Mouse (Mus musculus) forebrain, embryonic 15.5 days (tissue): ENCODE measurements around the gene Prrg2. TPM values are rescaled to one million over a fixed set of nuclear protein-coding genes. Genes with fewer than 3 reads are reported as not detected.

ENCODE experiments used
- ATAC-seq: fragments of 200-750 bp; cut with Nextera tagmentation; replicated peaks from 2 replicates; pipeline ENCODE4 v1.8.0; 2017; ENCODE audit warnings: mild to moderate bottlenecking, moderate TSS enrichment, moderate library complexity
- H3K27ac ChIP-seq: fragments of 300-500 bp; sonication (generic); replicated peaks from 2 replicates; pipeline ENCODE4 v1.5.1; 2015; ENCODE audit warnings: mild to moderate bottlenecking, inconsistent platforms
- H3K27me3 ChIP-seq: fragments of 300-500 bp; sonication (generic); 2 replicates; pipeline ENCODE4 v1.6.1; 2015; ENCODE audit warnings: inconsistent platforms
- H3K36me3 ChIP-seq: fragments of 300-500 bp; sonication (generic); 2 replicates; pipeline ENCODE4 v1.6.1; 2015; ENCODE audit warnings: mild to moderate bottlenecking, inconsistent platforms
- H3K4me1 ChIP-seq: fragments of 300-500 bp; sonication (generic); 2 replicates; pipeline ENCODE4 v1.6.1; 2015; ENCODE audit warnings: inconsistent platforms
- H3K4me2 ChIP-seq: fragments of 300-500 bp; sonication (generic); replicated peaks from 2 replicates; pipeline ENCODE4 v1.6.1; 2015; ENCODE audit warnings: mild to moderate bottlenecking, inconsistent platforms
- H3K4me3 ChIP-seq: fragments of 300-500 bp; sonication (generic); 2 replicates; pipeline ENCODE4 v1.5.1; 2015; ENCODE audit warnings: mild to moderate bottlenecking, inconsistent platforms
- H3K9ac ChIP-seq: fragments of 300-500 bp; sonication (generic); replicated peaks from 2 replicates; pipeline ENCODE4 v1.6.1; 2015; ENCODE audit warnings: mild to moderate bottlenecking, inconsistent platforms
- H3K9me3 ChIP-seq: fragments of 300-500 bp; sonication (generic); 2 replicates; pipeline ENCODE4 v1.6.1; 2016; ENCODE audit warnings: inconsistent platforms
- WGBS: fragments of 180-500 bp; shearing (Covaris S2); methylation state at CpG from one replicate; pipeline ENCODE4 v1.1.7; 2015; ENCODE audit warnings: mixed read lengths; 5-methylcytosine and 5-hydroxymethylcytosine counted together
- microRNA-seq: library from miRNA; unstranded; fragments of <30 nt; microRNA quantifications from one replicate; pipeline ENCODE4, GENCODE M21; 2016
- polyA plus RNA-seq: library from polyadenylated mRNA; unstranded; fragments of >200 nt; fragmentation: Nextera tagmentation; extraction: Ambion mirVana; gene quantifications from 2 replicates; pipeline ENCODE4 v1.2.1, GENCODE M21; 2015

Prrg2 gene
- polyA plus RNA-seq, 1 experiment from 2014 or later: 12.6 TPM

DNA sequence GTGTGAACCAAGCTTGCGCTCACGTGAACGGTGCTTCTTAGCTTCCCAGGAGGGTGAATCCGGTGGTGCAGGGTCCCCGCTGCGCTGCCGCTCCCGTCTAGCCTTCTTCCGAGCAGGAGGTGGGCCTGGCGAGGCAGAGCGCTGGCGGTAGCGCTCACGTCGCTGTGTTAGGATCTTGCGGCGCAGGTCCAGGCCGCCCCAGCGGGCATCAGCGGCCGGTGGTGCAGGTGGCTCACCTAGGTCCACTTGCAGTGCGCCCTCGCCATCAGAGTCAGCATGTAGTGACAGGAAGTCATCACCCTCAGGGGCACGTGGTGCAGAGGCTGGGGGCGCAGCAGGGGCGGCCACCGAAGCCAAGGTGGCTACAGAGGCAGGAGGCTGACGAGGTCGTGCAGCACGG lies 54.6 kb downstream of the Prrg2 start:
- Histone ChIP-seq H3K4me2 (no peak overlapping the region), H3K9ac (no peak overlapping the region), H3K27me3 (no peaks in the 10 kb centered on the region), H3K9me3 (no peaks in the 10 kb centered on the region), H3K4me3 (no peak overlapping the region), H3K4me1 (no peaks in the 10 kb centered on the region), H3K36me3 (peaks cover 93% of the 10 kb centered on the region), H3K27ac (no peak overlapping the region)
- ATAC-seq: no peak
- WGBS: 94% methylated on average over 30 of the region's 30 CpGs

DNA sequence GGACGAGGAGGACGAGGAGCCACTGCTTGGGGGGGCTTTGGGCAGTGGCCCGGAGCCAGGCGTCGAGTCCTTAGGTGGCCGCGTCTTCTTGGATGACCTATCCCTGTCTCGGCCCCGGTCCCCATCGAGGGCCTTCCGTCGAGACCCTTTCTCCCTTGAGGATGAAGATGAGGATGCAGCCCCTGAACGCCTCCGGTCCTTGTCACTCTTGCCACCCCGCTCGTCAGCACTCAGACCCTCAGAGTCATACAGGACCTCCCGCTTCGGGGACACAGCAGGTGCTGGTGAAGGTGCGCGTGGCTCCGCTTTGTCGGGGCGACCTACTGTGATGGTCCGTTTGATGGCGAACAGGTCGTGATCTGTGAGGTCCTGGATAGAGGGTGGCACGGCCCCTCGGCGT lies 55.3 kb downstream of the Prrg2 start:
- peaks cover 94% of the 10 kb centered on the region for H3K36me3 ChIP-seq
- H3K27me3 ChIP-seq: no peaks in the 10 kb centered on the region
- H3K4me2 ChIP-seq: no peak overlapping the region
- WGBS: 97% methylated on average over 29 of the region's 29 CpGs
- no peak for ATAC-seq
- H3K4me1 ChIP-seq: no peaks in the 10 kb centered on the region
- no peak overlapping the region for H3K9ac ChIP-seq
- H3K9me3 ChIP-seq: no peaks in the 10 kb centered on the region
- no peak overlapping the region for H3K27ac ChIP-seq
- H3K4me3 ChIP-seq: no peak overlapping the region

DNA sequence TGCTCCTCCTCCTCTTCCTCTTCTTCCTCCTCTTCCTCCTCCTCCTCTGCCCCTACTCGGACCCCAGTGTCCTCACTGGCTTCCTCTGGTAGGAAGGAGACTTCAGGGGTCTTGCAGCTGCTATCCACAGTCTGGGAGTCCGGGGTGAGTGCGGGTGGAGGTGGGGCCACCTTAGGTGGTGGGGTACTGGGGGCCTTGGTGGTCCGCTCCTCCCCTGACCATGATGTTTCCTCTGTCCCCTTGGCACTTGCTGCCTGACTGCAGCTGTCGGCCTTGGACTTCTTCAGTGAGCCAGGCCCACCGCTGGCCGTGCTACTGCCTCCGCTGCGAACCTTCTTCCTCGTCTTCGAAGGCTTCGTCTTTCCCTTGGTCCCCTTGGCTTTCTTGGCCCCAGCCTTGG lies 56.0 kb downstream of the Prrg2 start:
- ATAC-seq: no peak
- H3K9me3 ChIP-seq: no peaks in the 10 kb centered on the region
- H3K27me3 ChIP-seq: no peaks in the 10 kb centered on the region
- no peak overlapping the region for H3K27ac ChIP-seq
- no peak overlapping the region for H3K9ac ChIP-seq
- peaks cover 94% of the 10 kb centered on the region for H3K36me3 ChIP-seq
- H3K4me3 ChIP-seq: no peak overlapping the region
- H3K4me1 ChIP-seq: no peaks in the 10 kb centered on the region
- 95% methylated on average over 12 of the region's 12 CpGs for WGBS
- H3K4me2 ChIP-seq: no peak overlapping the region

DNA sequence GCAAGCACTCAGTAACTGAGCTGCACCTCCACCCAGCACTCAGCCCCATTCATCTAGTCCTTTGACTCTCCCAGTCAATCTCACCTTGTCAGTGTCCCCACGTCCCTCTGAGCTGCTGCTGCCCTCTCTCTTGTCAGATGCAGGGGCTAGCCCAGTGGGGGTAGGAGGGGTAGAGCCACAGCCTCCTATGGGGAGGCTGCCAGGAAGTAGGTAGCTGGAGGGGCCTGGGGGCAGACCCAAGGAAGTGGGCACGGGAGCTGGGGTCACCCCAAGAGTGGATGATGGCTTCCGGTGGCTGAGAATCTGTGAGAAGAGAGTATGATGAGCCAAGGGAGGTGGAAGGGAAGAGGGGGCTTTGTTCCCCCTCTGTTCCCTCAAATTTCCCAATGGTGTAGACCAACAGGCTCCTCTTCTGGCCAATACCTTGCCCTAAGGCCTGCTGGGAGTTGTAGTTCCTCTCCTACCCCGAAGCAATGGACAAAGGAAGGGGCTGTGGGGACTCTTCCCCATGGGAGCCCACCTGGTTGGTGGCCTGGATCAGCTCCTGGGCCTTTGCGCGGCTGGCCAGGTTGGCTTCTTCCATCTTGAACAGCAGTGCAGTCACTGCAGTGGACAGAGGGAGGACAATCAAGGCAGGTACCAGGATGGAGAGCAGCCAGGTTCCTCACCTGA lies 57.0 kb downstream of the Prrg2 start:
- Histone ChIP-seq H3K4me2 (no peak overlapping the region), H3K27ac (no peak overlapping the region), H3K4me1 (no peaks in the 10 kb centered on the region), H3K4me3 (no peak overlapping the region), H3K9me3 (no peaks in the 10 kb centered on the region), H3K36me3 (peaks cover 96% of the 10 kb centered on the region), H3K9ac (no peak overlapping the region), H3K27me3 (no peaks in the 10 kb centered on the region)
- 87% methylated on average over 6 of the region's 6 CpGs for WGBS
- no peak for ATAC-seq

DNA sequence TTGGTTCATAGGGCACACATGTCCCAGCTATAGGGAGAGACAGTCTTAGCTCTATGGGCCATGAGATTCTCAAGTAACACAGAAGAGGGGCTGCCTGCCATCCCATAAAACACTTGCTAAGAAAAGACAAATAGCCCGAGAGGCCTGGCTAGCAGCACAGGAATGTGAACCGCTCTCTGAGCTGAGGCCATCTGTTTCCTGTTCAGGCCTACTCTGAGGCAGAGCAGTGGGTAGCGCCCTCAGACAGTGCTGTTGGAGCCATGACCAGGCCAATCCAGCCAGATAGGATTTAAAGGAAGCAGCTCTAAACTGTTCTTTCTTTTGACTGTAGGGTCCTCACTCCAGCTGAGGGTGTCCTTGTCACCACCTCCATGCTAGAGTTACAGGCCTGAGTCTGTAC lies 57.9 kb downstream of the Prrg2 start:
- H3K4me1 ChIP-seq: no peaks in the 10 kb centered on the region
- no peak for ATAC-seq
- H3K9me3 ChIP-seq: no peaks in the 10 kb centered on the region
- no peak overlapping the region for H3K4me3 ChIP-seq
- H3K9ac ChIP-seq: no peak overlapping the region
- H3K4me2 ChIP-seq: no peak overlapping the region
- no peak overlapping the region for H3K27ac ChIP-seq
- H3K36me3 ChIP-seq: peaks cover 90% of the 10 kb centered on the region
- WGBS: 91% methylated on average over 3 of the region's 3 CpGs
- H3K27me3 ChIP-seq: no peaks in the 10 kb centered on the region

Small RNA genes lying within 50 kb of the gene (microRNA-seq; reads per million reads assigned to microRNA genes)
- gene Mir7054: 2.0 reads per million

Other genes starting within 250 kb of the Prrg2 start
- 52.3 and 56.0 TPM in 2 replicates for gene Nup62, start 246.6 kb downstream of the Prrg2 start, polyA plus RNA-seq
- 1.8 and 2.3 TPM in 2 replicates for gene Il4i1, start 246.3 kb downstream of the Prrg2 start, polyA plus RNA-seq
- 4.6 and 5.0 TPM in 2 replicates for gene Atf5, start 246.0 kb downstream of the Prrg2 start, polyA plus RNA-seq
- gene Akt1s1, start 213.7 kb downstream of the Prrg2 start, polyA plus RNA-seq: 118 and 120 TPM in 2 replicates
- 119 and 120 TPM in 2 replicates for gene Tbc1d17, start 213.6 kb downstream of the Prrg2 start, polyA plus RNA-seq
- 32.1 and 35.3 TPM in 2 replicates for gene Pnkp, start 205.5 kb downstream of the Prrg2 start, polyA plus RNA-seq
- gene Ptov1, start 192.9 kb downstream of the Prrg2 start, polyA plus RNA-seq: 583 and 618 TPM in 2 replicates
- 164 and 166 TPM in 2 replicates for gene Med25, start 170.0 kb downstream of the Prrg2 start, polyA plus RNA-seq
- 20.6 and 22.1 TPM in 2 replicates for gene Fuz, start 166.6 kb downstream of the Prrg2 start, polyA plus RNA-seq
- gene Ap2a1, start 133.2 kb downstream of the Prrg2 start, polyA plus RNA-seq: 105 and 107 TPM in 2 replicates
- not detected in 2 replicates for gene Tsks, start 119.5 kb downstream of the Prrg2 start, polyA plus RNA-seq
- gene Cpt1c, start 87.8 kb downstream of the Prrg2 start, polyA plus RNA-seq: 48.2 and 51.6 TPM in 2 replicates
- 703 and 728 TPM in 2 replicates for gene Prmt1, start 76.1 kb downstream of the Prrg2 start, polyA plus RNA-seq
- 62.6 and 66.6 TPM in 2 replicates for gene Irf3, start 65.0 kb downstream of the Prrg2 start, polyA plus RNA-seq
- gene Bcl2l12, start 64.0 kb downstream of the Prrg2 start, polyA plus RNA-seq: 19.2 and 21.8 TPM in 2 replicates
- gene Scaf1, start 46.3 kb downstream of the Prrg2 start, polyA plus RNA-seq: 42.8 and 47.1 TPM in 2 replicates
- 10.4 and 11.5 TPM in 2 replicates for gene Rras, start 44.7 kb downstream of the Prrg2 start, polyA plus RNA-seq
- 16.0 and 16.1 TPM in 2 replicates for gene Prr12, start 9.8 kb downstream of the Prrg2 start, polyA plus RNA-seq
- gene Nosip, start 248 bp downstream of the Prrg2 start, polyA plus RNA-seq: 62.4 and 63.9 TPM in 2 replicates
- gene Rcn3, start 29.5 kb upstream of the Prrg2 start, polyA plus RNA-seq: 49.6 and 54.4 TPM in 2 replicates
- gene Fcgrt, start 41.2 kb upstream of the Prrg2 start, polyA plus RNA-seq: 16.6 and 17.8 TPM in 2 replicates
- gene Rps11, start 61.8 kb upstream of the Prrg2 start, polyA plus RNA-seq: 982 and 1,055 TPM in 2 replicates
- 890 and 969 TPM in 2 replicates for gene Rpl13a, start 66.1 kb upstream of the Prrg2 start, polyA plus RNA-seq
- gene Gm45713, start 73.6 kb upstream of the Prrg2 start, polyA plus RNA-seq: 0.15 TPM in 1 of 2 replicates, not detected in the other
- gene Flt3l, start 73.8 kb upstream of the Prrg2 start, polyA plus RNA-seq: 1.6 and 2.1 TPM in 2 replicates
- 96.0 and 96.9 TPM in 2 replicates for gene Pih1d1, start 91.6 kb upstream of the Prrg2 start, polyA plus RNA-seq
- gene Aldh16a1, start 91.9 kb upstream of the Prrg2 start, polyA plus RNA-seq: 25.6 and 30.8 TPM in 2 replicates
- 20.1 and 24.0 TPM in 2 replicates for gene Slc17a7, start 101.3 kb upstream of the Prrg2 start, polyA plus RNA-seq
- gene Gfy, start 116.9 kb upstream of the Prrg2 start, polyA plus RNA-seq: not detected in 2 replicates
- gene Pth2, start 118.3 kb upstream of the Prrg2 start, polyA plus RNA-seq: not detected in 2 replicates
- 0.74 and 0.75 TPM in 2 replicates for gene Ccdc155, start 142.2 kb upstream of the Prrg2 start, polyA plus RNA-seq
- gene Dkkl1, start 149.5 kb upstream of the Prrg2 start, polyA plus RNA-seq: 1.4 and 2.0 TPM in 2 replicates
- 92.8 and 106 TPM in 2 replicates for gene Tead2, start 153.1 kb upstream of the Prrg2 start, polyA plus RNA-seq
- gene Cd37, start 176.4 kb upstream of the Prrg2 start, polyA plus RNA-seq: 1.3 and 1.6 TPM in 2 replicates
- gene Slc6a16, start 178.4 kb upstream of the Prrg2 start, polyA plus RNA-seq: 0.17 and 0.20 TPM in 2 replicates
- not detected in 2 replicates for gene Slc6a21, start 214.8 kb upstream of the Prrg2 start, polyA plus RNA-seq